Mouse (Mus musculus): ENCODE measurements at regions not wholly inside any gene's neighbourhood (a gene's known extent, or its start where the extent isn't known, plus 50 kb on each side); places are given as distances from the start of the nearest gene placed in this dataset.

DNA sequence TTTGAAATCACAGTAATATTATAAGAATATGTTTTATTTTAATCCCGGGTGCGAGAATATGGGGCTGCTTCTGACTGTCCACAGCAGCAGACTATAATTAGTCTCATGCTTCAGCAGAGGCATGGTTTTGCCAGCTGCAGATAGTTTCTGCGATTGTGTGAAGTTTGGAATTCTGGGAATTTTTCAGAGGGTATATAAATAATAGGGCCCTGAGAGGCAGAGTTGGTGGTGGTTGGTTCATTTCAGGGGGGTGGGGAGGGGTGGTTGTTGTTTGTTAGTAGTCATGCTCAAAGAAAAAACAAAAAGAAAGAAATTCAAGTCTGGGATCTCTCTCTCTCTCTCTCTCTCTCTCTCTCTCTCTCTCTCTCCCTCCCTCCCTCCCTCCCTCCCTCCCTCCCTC is 173.1 kb downstream of the Qk start:
- TF ChIP-seq RCOR1 (IDR thresholded peaks at IDR 0.05; ENCODE audit: low read depth, low read length), result no peak
- TF ChIP-seq USF2 (IDR thresholded peaks at IDR 0.05; ENCODE audit: borderline replicate concordance in 1 of 2, insufficient read depth in 1 of 2, low read depth in 1 of 2, low read length in 2 of 2), result no peak
- TF ChIP-seq TBP (IDR thresholded peaks at IDR 0.05; ENCODE audit: low read depth, low read length), result no peak
- no peak for TF ChIP-seq RAD21 (IDR thresholded peaks at IDR 0.05; ENCODE audit: low read depth, low read length)
- TF ChIP-seq POLR2A (IDR thresholded peaks at IDR 0.05; ENCODE audit: control insufficient read depth in 1 of 2, insufficient read depth in 1 of 2, low read depth in 1 of 2, low read length in 2 of 2, poor library complexity in 1 of 2), result no peak
- TF ChIP-seq CHD2 (IDR thresholded peaks at IDR 0.05; ENCODE audit: low read length), result no peak
- H3K36me3 ChIP-seq (ENCODE audit: control insufficient read depth in 1 of 2, insufficient read depth in 2 of 2, low read length in 2 of 2), result no peaks in the 10 kb centered on the region
- H3K27ac ChIP-seq (ENCODE audit: control insufficient read depth, low read depth, low read length), result no peak overlapping the region
- H3K9me3 ChIP-seq (replicated peaks; ENCODE audit: insufficient read depth, low read length), result no peaks in the 10 kb centered on the region
- H3K4me3 ChIP-seq (ENCODE audit: control insufficient read depth in 1 of 2, insufficient read depth in 1 of 2, low read depth in 2 of 2, low read length in 2 of 2), result no peak overlapping the region
- no peak overlapping the region for H3K9ac ChIP-seq (ENCODE audit: control insufficient read depth, low read depth, low read length, poor library complexity, severe bottlenecking)
- H3K4me1 ChIP-seq (ENCODE audit: control insufficient read depth in 1 of 2, insufficient read depth in 2 of 2, low read length in 2 of 2), result no peaks in the 10 kb centered on the region
- no peak for DNase-seq (ENCODE audit: low read depth, low spot score)
- no peaks in the 10 kb centered on the region for H3K79me2 ChIP-seq (ENCODE audit: control insufficient read depth, insufficient read depth, low read length, poor library complexity)
- H3K27me3 ChIP-seq (ENCODE audit: control insufficient read depth in 1 of 2, insufficient read depth in 2 of 2, low read length in 2 of 2), result no peaks in the 10 kb centered on the region

DNA sequence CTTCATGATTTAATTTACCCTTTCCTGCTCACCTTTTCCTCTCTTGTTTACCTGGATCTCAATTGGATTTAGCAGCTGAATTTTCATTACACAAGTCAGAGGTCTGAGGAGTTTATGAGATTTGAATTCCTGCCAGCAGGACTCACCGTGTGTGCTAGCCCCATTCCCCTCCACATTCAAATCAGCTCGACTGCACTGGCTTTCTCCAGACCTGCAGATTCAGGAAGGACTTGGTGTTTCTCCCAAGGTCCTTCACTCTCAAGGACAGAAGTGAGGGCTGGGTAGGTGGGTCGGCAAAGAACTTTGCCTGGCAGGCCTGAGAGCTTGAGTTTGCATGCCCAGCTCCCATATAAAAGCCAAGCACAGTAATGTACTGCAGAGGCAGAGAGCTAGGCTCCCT is 180.8 kb downstream of the Qk start:
- H3K36me3 ChIP-seq (ENCODE audit: control insufficient read depth in 1 of 2, insufficient read depth in 2 of 2, low read length in 2 of 2), result no peaks in the 10 kb centered on the region
- no peaks in the 10 kb centered on the region for H3K27me3 ChIP-seq (ENCODE audit: control insufficient read depth in 1 of 2, insufficient read depth in 2 of 2, low read length in 2 of 2)
- no peak overlapping the region for H3K27ac ChIP-seq (ENCODE audit: control insufficient read depth, low read depth, low read length)
- no peaks in the 10 kb centered on the region for H3K4me1 ChIP-seq (ENCODE audit: control insufficient read depth in 1 of 2, insufficient read depth in 2 of 2, low read length in 2 of 2)
- H3K9ac ChIP-seq (ENCODE audit: control insufficient read depth, low read depth, low read length, poor library complexity, severe bottlenecking), result no peak overlapping the region
- no peaks in the 10 kb centered on the region for H3K9me3 ChIP-seq (replicated peaks; ENCODE audit: insufficient read depth, low read length)
- TF ChIP-seq BHLHE40 (IDR thresholded peaks at IDR 0.05; ENCODE audit: borderline replicate concordance, low read depth, low read length) (no peak), TBP (IDR thresholded peaks at IDR 0.05; ENCODE audit: low read depth, low read length) (no peak), USF2 (IDR thresholded peaks at IDR 0.05; ENCODE audit: borderline replicate concordance in 1 of 2, insufficient read depth in 1 of 2, low read depth in 1 of 2, low read length in 2 of 2) (no peak), MYC (IDR thresholded peaks at IDR 0.05; ENCODE audit: low read depth, low read length) (no peak), MAFK (IDR thresholded peaks at IDR 0.05; ENCODE audit: borderline replicate concordance, low read depth, low read length) (no peak), RCOR1 (IDR thresholded peaks at IDR 0.05; ENCODE audit: low read depth, low read length) (no peak), ZC3H11A (IDR thresholded peaks at IDR 0.05; ENCODE audit: low read depth, low read length) (no peak), MAX (IDR thresholded peaks at IDR 0.05; ENCODE audit: low read length) (no peak), ZMIZ1 (IDR thresholded peaks at IDR 0.05; ENCODE audit: low read depth, low read length) (no peak), POLR2AphosphoS2 (IDR thresholded peaks at IDR 0.05; ENCODE audit: low read length) (no peak), ETS1 (IDR thresholded peaks at IDR 0.05; ENCODE audit: low read depth, low read length) (no peak)
- no peak overlapping the region for H3K4me3 ChIP-seq (ENCODE audit: control insufficient read depth in 1 of 2, insufficient read depth in 1 of 2, low read depth in 2 of 2, low read length in 2 of 2)
- no peaks in the 10 kb centered on the region for H3K79me2 ChIP-seq (ENCODE audit: control insufficient read depth, insufficient read depth, low read length, poor library complexity)
- no peak for DNase-seq (ENCODE audit: low read depth, low spot score)

- Histone ChIP-seq H3K27me3 (ENCODE audit: control insufficient read depth in 1 of 2, insufficient read depth in 2 of 2, low read length in 2 of 2) (no peaks in the 10 kb centered on the region), H3K9me3 (replicated peaks; ENCODE audit: insufficient read depth, low read length) (no peaks in the 10 kb centered on the region)
- no peak for DNase-seq (ENCODE audit: low read depth, low spot score)
Observed at GRCm38 (mm10) chr17:10138374-10138773, 181.3 kb downstream of the Qk start.

More at GRCm38 (mm10) chr17:10138374-10138773, 181.3 kb downstream of the Qk start:
- no peak overlapping the region for H3K9ac ChIP-seq (ENCODE audit: control insufficient read depth, low read depth, low read length, poor library complexity, severe bottlenecking)
- H3K4me1 ChIP-seq (ENCODE audit: control insufficient read depth in 1 of 2, insufficient read depth in 2 of 2, low read length in 2 of 2), result no peaks in the 10 kb centered on the region
- H3K4me3 ChIP-seq (ENCODE audit: control insufficient read depth in 1 of 2, insufficient read depth in 1 of 2, low read depth in 2 of 2, low read length in 2 of 2), result no peak overlapping the region
- no peaks in the 10 kb centered on the region for H3K36me3 ChIP-seq (ENCODE audit: control insufficient read depth in 1 of 2, insufficient read depth in 2 of 2, low read length in 2 of 2)
- no peak overlapping the region for H3K27ac ChIP-seq (ENCODE audit: control insufficient read depth, low read depth, low read length)
- H3K79me2 ChIP-seq (ENCODE audit: control insufficient read depth, insufficient read depth, low read length, poor library complexity), result no peaks in the 10 kb centered on the region
- no peak for TF ChIP-seq ETS1 (IDR thresholded peaks at IDR 0.05; ENCODE audit: low read depth, low read length)
- no peak for TF ChIP-seq NRF1 (IDR thresholded peaks at IDR 0.05; ENCODE audit: insufficient read depth, low read depth, low read length, poor library complexity, severe bottlenecking)
- no peak for TF ChIP-seq ZNF384 (IDR thresholded peaks at IDR 0.05; ENCODE audit: low read depth, low read length)
- no peak for TF ChIP-seq POLR2AphosphoS2 (IDR thresholded peaks at IDR 0.05; ENCODE audit: low read length)
- TF ChIP-seq UBTF (IDR thresholded peaks at IDR 0.05; ENCODE audit: borderline replicate concordance, insufficient read depth, low read depth, low read length), result no peak
- TF ChIP-seq MYC (IDR thresholded peaks at IDR 0.05; ENCODE audit: low read depth, low read length), result no peak
- no peak for TF ChIP-seq EP300 (IDR thresholded peaks at IDR 0.05; ENCODE audit: low read depth in 1 of 2, low read length in 2 of 2)
